Mouse (Mus musculus) E14TG2a.4 (cell line): ENCODE results near the gene Zfp637.

Source experiments
- H3K27me3 ChIP-seq: 2 replicates; pipeline ENCODE4 v1.6.1; 2014; ENCODE audit warnings: low read length, control low read depth; ENCODE audit not compliant: insufficient read depth
- H3K36me3 ChIP-seq: 2 replicates; pipeline ENCODE4 v1.6.1; 2014; ENCODE audit warnings: low read length, control low read depth; ENCODE audit not compliant: insufficient read depth
- H3K4me1 ChIP-seq: replicated peaks from 2 replicates; pipeline ENCODE4 v1.6.1; 2014; ENCODE audit warnings: low read depth, low read length, control low read depth
- H3K4me3 ChIP-seq: replicated peaks from 2 replicates; pipeline ENCODE4 v1.5.1; 2014; ENCODE audit warnings: mild to moderate bottlenecking, low read length
- H3K9me3 ChIP-seq: 2 replicates; pipeline ENCODE4 v1.6.1; 2014; ENCODE audit warnings: low read length, control low read depth
- CTCF ChIP-seq: conservative IDR thresholded peaks from 2 replicates; pipeline ENCODE4 v1.5.1; 2014; ENCODE audit warnings: low read length
- NANOG ChIP-seq: IDR thresholded peaks from 2 replicates; pipeline ENCODE4 v1.6.1; 2014; ENCODE audit warnings: borderline replicate concordance, low read length, mixed read lengths
- POU5F1 ChIP-seq: IDR thresholded peaks from 2 replicates; pipeline ENCODE4 v1.6.1; 2014; ENCODE audit warnings: low read length, borderline replicate concordance

Gene Zfp637

GRCm38 (mm10) chr6:117888642-117889096 lies 47.7 kb downstream of the Zfp637 start:
- Histone ChIP-seq H3K4me1 (peaks cover 50% of the 10 kb centered on the region), H3K36me3 (no peaks in the 10 kb centered on the region), H3K27me3 (no peaks in the 10 kb centered on the region), H3K9me3 (no peaks in the 10 kb centered on the region), H3K4me3 (no peak overlapping the region)
- TF ChIP-seq CTCF = no peak
- no peak for TF ChIP-seq NANOG
- no peak for TF ChIP-seq POU5F1

DNA sequence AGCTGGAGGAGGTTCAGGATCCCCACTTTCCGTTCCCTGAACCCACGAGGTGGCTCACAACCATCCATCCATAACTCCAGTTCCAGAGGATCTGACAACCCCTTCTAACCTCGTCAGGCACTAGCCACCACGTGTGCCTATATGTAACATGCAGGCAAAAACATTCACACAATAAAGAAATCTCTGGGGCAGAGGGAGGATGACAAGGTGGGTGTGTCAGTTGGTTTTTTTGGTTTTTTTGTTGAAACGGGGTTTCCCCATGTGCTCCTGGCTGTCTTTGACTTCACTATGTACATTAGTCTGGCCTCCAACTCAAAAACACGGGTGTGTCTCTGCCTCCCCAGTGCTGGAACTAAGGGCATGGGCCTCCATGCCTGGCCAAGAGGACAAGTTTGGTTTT lies 49.3 kb downstream of the Zfp637 start:
- Histone ChIP-seq H3K36me3 (no peaks in the 10 kb centered on the region), H3K4me3 (no peak overlapping the region), H3K27me3 (no peaks in the 10 kb centered on the region), H3K9me3 (no peaks in the 10 kb centered on the region), H3K4me1 (peaks cover 43% of the 10 kb centered on the region)
- TF ChIP-seq CTCF = no peak

DNA sequence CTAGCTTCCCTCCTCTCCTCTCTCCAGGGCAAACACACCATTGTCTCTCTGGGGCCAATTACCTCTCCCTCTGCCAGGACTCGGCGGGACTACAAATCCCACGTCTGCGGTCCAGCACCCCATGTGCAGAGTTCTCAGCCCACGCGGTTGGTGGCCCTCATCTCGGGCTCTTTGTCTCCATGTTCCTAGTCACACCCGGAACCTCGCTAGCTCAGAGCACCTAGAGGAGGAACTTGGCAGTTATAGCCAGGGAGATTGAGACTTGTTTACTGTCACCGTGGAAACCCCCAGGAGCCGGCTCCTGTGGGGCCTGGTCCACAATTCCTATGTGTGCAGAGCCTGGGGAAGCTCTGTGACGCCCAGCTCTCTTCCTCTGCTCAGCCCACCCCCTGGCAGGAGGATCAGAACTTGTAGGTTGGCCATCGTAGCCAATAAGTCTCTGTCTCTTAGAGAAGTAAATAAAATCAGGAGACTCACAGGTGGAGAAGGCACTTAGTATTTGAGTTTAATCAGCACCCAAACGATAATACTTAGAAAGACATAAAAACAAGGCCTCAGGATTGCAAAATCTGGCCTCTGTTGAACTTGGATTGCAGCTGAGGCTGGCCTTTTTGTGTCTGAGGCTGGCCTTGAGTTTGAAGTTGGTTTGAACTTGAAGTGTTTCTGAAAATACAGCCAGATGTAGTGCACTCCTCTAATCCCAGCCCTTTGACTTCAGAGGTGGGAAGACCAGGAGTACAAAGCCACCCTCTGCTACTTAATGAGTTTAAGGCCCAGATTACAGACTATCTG lies 50.6 kb downstream of the Zfp637 start:
- no peaks in the 10 kb centered on the region for H3K27me3 ChIP-seq
- H3K4me3 ChIP-seq = peak overlapping the region; percentile 71
- TF ChIP-seq CTCF (no peak), POU5F1 (no peak), NANOG (no peak)
- no peaks in the 10 kb centered on the region for H3K36me3 ChIP-seq
- no peaks in the 10 kb centered on the region for H3K9me3 ChIP-seq
- H3K4me1 ChIP-seq = peaks cover 35% of the 10 kb centered on the region

- no peak for TF ChIP-seq NANOG
- TF ChIP-seq CTCF = no peak
- TF ChIP-seq POU5F1 = no peak
- Histone ChIP-seq H3K36me3 (no peaks in the 10 kb centered on the region), H3K9me3 (no peaks in the 10 kb centered on the region), H3K27me3 (no peaks in the 10 kb centered on the region), H3K4me3 (no peak overlapping the region), H3K4me1 (peaks cover 34% of the 10 kb centered on the region)
Measured at GRCm38 (mm10) chr6:117892386-117892785, 51.4 kb downstream of the Zfp637 start.

- no peaks in the 10 kb centered on the region for H3K27me3 ChIP-seq
- TF ChIP-seq POU5F1 (no peak), NANOG (no peak), CTCF (no peak)
- H3K4me3 ChIP-seq = no peak overlapping the region
- no peaks in the 10 kb centered on the region for H3K9me3 ChIP-seq
- no peaks in the 10 kb centered on the region for H3K36me3 ChIP-seq
- peaks cover 29% of the 10 kb centered on the region for H3K4me1 ChIP-seq
Measured at GRCm38 (mm10) chr6:117893435-117893834, 52.5 kb downstream of the Zfp637 start.
